Mouse (Mus musculus) lung, embryonic 14.5 days (tissue): ENCODE measurements around the gene Zfp141. TPM values are rescaled to one million over a fixed set of nuclear protein-coding genes. Genes with fewer than 3 reads are reported as not detected.
"Not testable (repeated sequence)": the region's sequence is repeated elsewhere in the genome, so short reads cannot be mapped to it uniquely, and the experiment has no call there.

Source experiments
- ATAC-seq: fragments of 200-750 bp; cut with Nextera tagmentation; 2 replicates; pipeline ENCODE4 v1.8.0; 2017; ENCODE audit warnings: mild to moderate bottlenecking, moderate TSS enrichment, moderate library complexity; ENCODE audit not compliant: insufficient read depth
- DNase-seq: peaks from one replicate; pipeline ENCODE4 v3.0.0-alpha.2; 2015
- H3K27ac ChIP-seq: fragments of 300-500 bp; sonication (generic); 2 replicates; pipeline ENCODE4 v1.5.1; 2014; ENCODE audit warnings: low read depth, mild to moderate bottlenecking, moderate library complexity
- H3K27me3 ChIP-seq: fragments of 300-500 bp; sonication (generic); 2 replicates; pipeline ENCODE4 v1.6.1; 2014; ENCODE audit warnings: low read length, control low read depth; ENCODE audit not compliant: insufficient read depth
- H3K36me3 ChIP-seq: fragments of 300-500 bp; sonication (generic); 2 replicates; pipeline ENCODE4 v1.6.1; 2014; ENCODE audit warnings: control low read depth; ENCODE audit not compliant: insufficient read depth
- H3K4me1 ChIP-seq: fragments of 300-500 bp; sonication (generic); 2 replicates; pipeline ENCODE4 v1.6.1; 2014; ENCODE audit warnings: antibody characterized with exemption, control low read depth; ENCODE audit not compliant: insufficient read depth
- H3K4me2 ChIP-seq: fragments of 300-500 bp; sonication (generic); 2 replicates; pipeline ENCODE4 v1.6.1; 2014; ENCODE audit warnings: mild to moderate bottlenecking
- H3K4me3 ChIP-seq: fragments of 300-500 bp; sonication (generic); 2 replicates; pipeline ENCODE4 v1.5.1; 2014; ENCODE audit warnings: low read depth, low read length
- H3K9ac ChIP-seq: fragments of 300-500 bp; sonication (generic); 2 replicates; pipeline ENCODE4 v1.6.1; 2014
- H3K9me3 ChIP-seq: fragments of 300-500 bp; sonication (generic); 2 replicates; pipeline ENCODE4 v1.6.1; 2016; ENCODE audit warnings: low read depth, low read length, control low read depth
- CTCF ChIP-seq: IDR thresholded peaks from 2 replicates; pipeline ENCODE4 v1.5.1; 2016; ENCODE audit warnings: antibody characterized with exemption, low read depth
- WGBS: fragments of 180-500 bp; shearing (Covaris S2); extraction: QIAGEN DNeasy Blood & Tissue Kit; methylation state at CpG from one replicate; pipeline ENCODE4 v1.1.7; 2014; 5-methylcytosine and 5-hydroxymethylcytosine counted together
- polyA plus RNA-seq: library from polyadenylated mRNA; unstranded; fragments of >200 nt; fragmentation: Nextera tagmentation; extraction: Ambion mirVana; gene quantifications from 2 replicates; pipeline ENCODE4 v1.2.1, GENCODE M21; 2014

The Zfp141 gene
- 11.6 and 12.2 TPM in 2 replicates for polyA plus RNA-seq

DNA sequence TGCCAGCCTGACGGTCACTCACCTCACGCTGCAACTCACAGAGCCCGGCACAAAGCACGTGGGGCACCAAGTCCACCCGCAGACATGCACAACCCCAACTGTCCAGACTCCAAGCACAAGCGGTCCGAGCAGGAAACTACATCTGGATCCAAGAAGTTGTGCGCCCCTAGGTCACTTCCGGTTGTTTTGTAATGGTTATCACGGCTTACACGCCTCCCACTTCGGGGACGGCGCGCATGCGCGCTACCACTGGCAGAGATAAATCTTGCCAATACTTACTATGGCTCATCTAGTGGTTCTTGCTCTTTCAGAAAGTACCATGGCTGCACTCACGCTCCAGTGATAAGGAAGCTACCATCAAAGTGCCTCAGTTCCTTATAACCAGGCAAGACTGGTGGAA, at the start of gene Zfp141:
Gene Zfp141 (minus strand): TSS at position 153 of the 400 bp plus-strand sequence.
- DNase-seq (peak; percentile 94), ATAC-seq (peak; percentile 98)
- Histone ChIP-seq H3K9ac (peak within 1 kb of the TSS; percentile 70), H3K4me3 (peak within 1 kb of the TSS; percentile 62), H3K4me2 (peak within 1 kb of the TSS; percentile 66), H3K27ac (peak within 1 kb of the TSS; percentile 60; the same call in 1 of the 2 replicates)
- H3K9me3 ChIP-seq, H3K36me3 ChIP-seq, H3K27me3 ChIP-seq, H3K4me1 ChIP-seq: not testable (repeated sequence)
- TF ChIP-seq CTCF = peak; percentile 26; the same call in 1 of the 2 replicates
- 2% methylated on average over 18 of the region's 18 CpGs for WGBS

GRCm38 (mm10) chr7:42551766-42552165, 46.2 kb upstream of the Zfp141 start:
- ATAC-seq = no peak
- Histone ChIP-seq H3K36me3 (no peaks in the 10 kb centered on the region), H3K9me3 (no peaks in the 10 kb centered on the region), H3K4me1 (no peaks in the 10 kb centered on the region), H3K4me3 (no peak overlapping the region), H3K27ac (no peak overlapping the region), H3K27me3 (no peaks in the 10 kb centered on the region), H3K9ac (no peak overlapping the region), H3K4me2 (no peak overlapping the region)
- 71% methylated on average over 3 of the region's 3 CpGs for WGBS
- DNase-seq = no peak
- TF ChIP-seq CTCF = no peak

DNA sequence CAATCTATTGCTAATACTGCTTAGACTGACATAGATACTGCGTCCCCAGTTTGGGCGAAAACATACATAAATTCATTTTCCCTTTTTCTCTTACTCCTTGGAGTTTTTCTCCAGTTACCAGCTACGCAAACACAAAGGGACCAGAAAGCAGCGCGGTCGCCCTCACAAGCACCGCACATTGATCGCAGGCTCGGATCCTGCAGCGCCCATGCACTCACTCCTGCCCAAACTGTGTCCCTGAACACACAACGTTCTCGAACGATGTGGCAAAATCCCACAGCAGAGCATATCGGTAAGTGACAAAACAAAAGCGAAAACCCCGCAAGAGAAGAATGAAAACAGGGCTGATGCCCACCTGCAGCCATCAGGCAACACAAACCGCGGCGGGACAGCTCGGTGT, 354 bp downstream of the Zfp141 start:
- H3K4me3 ChIP-seq = peak overlapping the region; percentile 62
- H3K9me3 ChIP-seq = no peaks in the 10 kb centered on the region
- ATAC-seq (peak; percentile 75), DNase-seq (peak; percentile 55)
- H3K4me1 ChIP-seq = no peaks in the 10 kb centered on the region
- peaks cover 6% of the 10 kb centered on the region; the same call in 1 of the 2 replicates for H3K36me3 ChIP-seq
- H3K4me2 ChIP-seq = peak overlapping the region; percentile 66
- H3K27me3 ChIP-seq = no peaks in the 10 kb centered on the region
- under 1% methylated on average over 20 of the region's 20 CpGs for WGBS
- peak overlapping the region; percentile 70 for H3K9ac ChIP-seq
- peak overlapping the region; percentile 60; the same call in 1 of the 2 replicates for H3K27ac ChIP-seq
- TF ChIP-seq CTCF = no peak

DNA sequence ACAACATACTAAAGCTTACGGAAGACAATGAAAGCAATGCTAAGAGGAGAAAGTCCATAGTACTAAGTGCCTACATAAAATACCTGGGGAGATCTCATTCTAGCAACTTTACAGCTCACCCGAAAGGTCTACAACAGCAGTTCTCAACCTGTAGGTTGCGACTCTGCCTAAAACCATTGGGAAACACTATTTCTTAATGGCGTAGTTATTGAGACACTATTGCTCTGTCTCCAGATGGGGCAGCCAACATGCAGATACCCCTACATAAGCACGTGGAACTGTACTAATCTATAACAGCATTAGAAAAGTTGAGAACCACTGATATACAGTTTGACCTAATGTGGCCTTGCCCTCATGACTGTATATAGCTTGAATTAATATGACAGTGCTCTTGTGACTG, 7.3 kb downstream of the Zfp141 start:
- 98% methylated on average over 5 of the region's 5 CpGs for WGBS
- Histone ChIP-seq H3K36me3 (peaks cover 6% of the 10 kb centered on the region; the same call in 1 of the 2 replicates), H3K4me1 (no peaks in the 10 kb centered on the region), H3K4me2 (no peak overlapping the region), H3K9ac (no peak overlapping the region), H3K4me3 (no peak overlapping the region), H3K27ac (no peak overlapping the region), H3K27me3 (no peaks in the 10 kb centered on the region), H3K9me3 (no peaks in the 10 kb centered on the region; the same call in 1 of the 2 replicates)
- no peak for DNase-seq
- no peak for ATAC-seq
- no peak for TF ChIP-seq CTCF

GRCm38 (mm10) chr7:42497356-42497755, 8.2 kb downstream of the Zfp141 start:
- 89% methylated on average over 9 of the region's 9 CpGs for WGBS
- TF ChIP-seq CTCF = no peak
- no peak for DNase-seq
- no peak overlapping the region for H3K4me3 ChIP-seq
- no peaks in the 10 kb centered on the region for H3K27me3 ChIP-seq
- no peaks in the 10 kb centered on the region; the same call in 1 of the 2 replicates for H3K9me3 ChIP-seq
- H3K36me3 ChIP-seq = peaks cover 6% of the 10 kb centered on the region; the same call in 1 of the 2 replicates
- no peak overlapping the region for H3K9ac ChIP-seq
- no peak overlapping the region for H3K4me2 ChIP-seq
- H3K27ac ChIP-seq = no peak overlapping the region
- H3K4me1 ChIP-seq = no peaks in the 10 kb centered on the region
- no peak for ATAC-seq

DNA sequence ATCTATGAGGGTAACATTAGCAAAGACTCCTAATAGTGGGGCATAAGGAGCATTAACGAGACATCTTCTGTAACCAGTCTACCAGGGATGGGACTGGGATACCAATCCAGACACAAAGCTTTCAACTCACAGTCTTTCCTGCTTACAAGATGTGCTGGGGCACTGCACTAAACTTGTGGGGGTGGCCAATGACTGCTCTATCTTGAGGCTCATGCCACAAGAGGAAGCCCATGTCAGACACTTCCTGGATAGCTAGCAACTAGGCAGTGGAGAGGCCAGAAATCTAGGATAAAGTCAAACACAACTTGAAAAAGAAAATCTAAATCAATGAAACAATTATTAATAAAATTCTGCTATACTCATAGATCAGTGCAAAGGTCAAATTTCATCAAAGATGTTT, 9.3 kb downstream of the Zfp141 start:
- no peak overlapping the region for H3K4me2 ChIP-seq
- H3K36me3 ChIP-seq = peaks cover 6% of the 10 kb centered on the region; the same call in 1 of the 2 replicates
- ATAC-seq = no peak
- no peak overlapping the region for H3K9ac ChIP-seq
- WGBS = 83% methylated on average over 1 of the region's 1 CpGs
- no peak overlapping the region for H3K4me3 ChIP-seq
- H3K9me3 ChIP-seq = no peaks in the 10 kb centered on the region; the same call in 1 of the 2 replicates
- H3K4me1 ChIP-seq = no peaks in the 10 kb centered on the region
- DNase-seq = no peak
- H3K27ac ChIP-seq = no peak overlapping the region
- H3K27me3 ChIP-seq = no peaks in the 10 kb centered on the region
- TF ChIP-seq CTCF = no peak

GRCm38 (mm10) chr7:42490859-42491258, 14.7 kb downstream of the Zfp141 start:
- 87% methylated on average over 5 of the region's 5 CpGs for WGBS
- H3K4me1 ChIP-seq = no peaks in the 10 kb centered on the region
- H3K36me3 ChIP-seq = peaks cover 26% of the 10 kb centered on the region
- H3K9me3 ChIP-seq = no peaks in the 10 kb centered on the region; the same call in 1 of the 2 replicates
- H3K9ac ChIP-seq = no peak overlapping the region
- H3K27me3 ChIP-seq = no peaks in the 10 kb centered on the region
- no peak overlapping the region for H3K4me3 ChIP-seq
- ATAC-seq (no peak), DNase-seq (no peak)
- H3K27ac ChIP-seq = no peak overlapping the region
- no peak overlapping the region for H3K4me2 ChIP-seq
- TF ChIP-seq CTCF = no peak

DNA sequence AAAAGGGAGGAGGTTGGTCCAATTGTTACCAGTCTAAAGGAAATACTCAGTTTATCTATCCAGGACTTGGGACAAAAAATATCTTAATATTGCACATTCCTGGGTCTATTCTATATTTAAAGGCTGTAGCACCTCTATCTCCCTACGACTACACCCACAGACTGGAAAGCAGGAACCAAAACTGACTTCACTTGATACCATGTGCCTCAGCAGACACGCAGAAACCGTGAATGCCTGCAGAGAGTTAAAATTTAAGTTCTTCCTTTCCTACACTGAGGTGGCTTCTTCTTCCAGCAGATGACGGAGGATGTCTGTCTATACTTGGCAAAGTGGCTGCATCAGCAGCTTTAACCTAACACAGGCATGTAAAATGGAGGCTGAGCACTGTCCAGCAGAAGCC, 15.2 kb downstream of the Zfp141 start:
- no peak overlapping the region for H3K4me3 ChIP-seq
- no peaks in the 10 kb centered on the region for H3K27me3 ChIP-seq
- DNase-seq (no peak), ATAC-seq (no peak)
- TF ChIP-seq CTCF = no peak
- WGBS = 96% methylated on average over 4 of the region's 4 CpGs
- no peaks in the 10 kb centered on the region for H3K4me1 ChIP-seq
- H3K4me2 ChIP-seq = no peak overlapping the region
- H3K27ac ChIP-seq = no peak overlapping the region
- no peaks in the 10 kb centered on the region; the same call in 1 of the 2 replicates for H3K9me3 ChIP-seq
- H3K9ac ChIP-seq = no peak overlapping the region
- H3K36me3 ChIP-seq = peaks cover 28% of the 10 kb centered on the region
